Mouse (Mus musculus): Measurements from ENCODE around the gene Scnm1. TPM values are rescaled to one million over a fixed set of nuclear protein-coding genes. Genes with fewer than 3 reads are reported as not detected.
"Not testable (repeated sequence)": the region's sequence is repeated elsewhere in the genome, so short reads cannot be mapped to it uniquely, and the experiment has no call there.

The Scnm1 gene
- polyA plus RNA-seq, 1 experiment: 43.7 TPM

DNA sequence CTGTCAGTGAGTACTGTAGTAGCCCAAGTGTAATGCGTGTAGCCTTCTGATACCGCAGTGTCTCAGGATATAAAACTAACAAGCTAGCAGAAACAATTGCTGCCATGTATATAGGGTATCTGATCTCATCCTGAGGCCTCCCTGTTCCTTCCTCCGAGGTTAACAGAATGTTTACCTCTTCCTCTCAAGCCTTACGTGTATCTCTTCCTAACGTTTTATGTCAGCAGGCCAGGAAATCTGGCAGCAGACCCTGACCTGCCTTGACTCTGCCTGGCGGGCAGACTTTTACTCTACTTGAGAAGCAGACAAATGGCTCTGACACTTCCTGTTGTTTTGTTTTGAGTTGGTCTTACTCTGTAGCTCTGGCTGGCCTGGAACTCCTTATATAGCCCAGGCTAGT, 12.2 kb downstream of the Scnm1 start:
- TF ChIP-seq POLR2A (IDR thresholded peaks at IDR 0.05; ENCODE audit: borderline replicate concordance, extremely low read depth, low read depth, low read length) (no peak), CTCF (IDR thresholded peaks at IDR 0.05; ENCODE audit: insufficient read depth, low read length) (no peak)
- DNase-seq: no peak

DNA sequence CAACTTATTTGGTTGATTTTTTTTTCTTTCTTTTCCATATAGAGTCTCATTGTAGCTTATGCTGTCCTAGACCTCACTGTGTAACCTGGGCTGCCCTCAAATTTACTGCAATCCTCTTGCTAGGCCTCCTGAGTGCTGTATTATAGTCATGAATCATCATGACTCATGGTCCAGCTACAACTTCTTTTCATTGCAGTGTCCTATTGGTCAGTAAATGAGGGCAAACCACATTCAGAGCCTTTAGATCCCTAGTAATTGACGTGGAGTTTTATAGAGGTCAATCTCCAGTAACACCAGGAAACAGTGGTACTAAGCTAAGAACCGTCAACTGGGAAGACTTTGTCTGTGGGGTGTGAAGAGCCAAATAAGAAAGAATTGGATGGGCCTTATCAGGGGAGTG, 16.1 kb downstream of the Scnm1 start:
- 83% methylated on average over 2 of the region's 2 CpGs for WGBS
- Histone ChIP-seq H3K4me1 (ENCODE audit: control insufficient read depth, insufficient read depth, low read length) (peaks cover 2% of the 10 kb centered on the region; the same call in 1 of the 2 replicates), H3K4me3 (replicated peaks; ENCODE audit: extremely low read depth, low read depth, low read length) (no peak overlapping the region)
- no peak for DNase-seq
- TF ChIP-seq POLR2A (IDR thresholded peaks at IDR 0.05; ENCODE audit: borderline replicate concordance, extremely low read depth, low read depth, low read length): no peak
- no peak for TF ChIP-seq CTCF (IDR thresholded peaks at IDR 0.05; ENCODE audit: insufficient read depth, low read length)

More for the DNA sequence above, 12.2 kb downstream of the Scnm1 start:
- WGBS: 43% methylated on average over 6 of the region's 6 CpGs
- Histone ChIP-seq H3K4me1 (ENCODE audit: control insufficient read depth, insufficient read depth, low read length) (peaks cover 5% of the 10 kb centered on the region), H3K4me3 (replicated peaks; ENCODE audit: extremely low read depth, low read depth, low read length) (no peak overlapping the region)

DNA sequence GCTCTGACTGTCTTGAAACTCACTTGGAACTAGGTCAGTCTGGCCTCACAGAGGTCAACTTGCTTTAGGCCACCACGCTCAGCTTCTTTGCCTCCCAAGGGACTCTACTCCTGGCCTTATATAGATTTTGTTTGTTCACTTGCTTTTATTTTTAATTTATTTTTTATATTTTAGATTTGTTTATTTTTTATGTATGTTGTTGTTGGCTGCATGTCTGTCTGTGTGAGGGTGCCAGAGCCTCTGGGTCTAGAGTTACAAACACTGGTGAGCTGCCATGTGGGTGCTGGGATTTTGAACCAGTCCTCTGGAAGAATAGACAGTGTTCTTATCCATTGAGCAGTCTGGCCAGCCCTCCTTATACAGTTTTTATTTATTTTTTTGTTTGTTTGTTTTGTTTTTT, 21.1 kb downstream of the Scnm1 start:
- 88% methylated on average over 1 of the region's 1 CpGs for WGBS
- DNase-seq: no peak
- Histone ChIP-seq H3K4me1 (ENCODE audit: control insufficient read depth, insufficient read depth, low read length) (no peaks in the 10 kb centered on the region), H3K4me3 (replicated peaks; ENCODE audit: extremely low read depth, low read depth, low read length) (no peak overlapping the region)
- TF ChIP-seq CTCF (IDR thresholded peaks at IDR 0.05; ENCODE audit: insufficient read depth, low read length) (no peak), POLR2A (IDR thresholded peaks at IDR 0.05; ENCODE audit: borderline replicate concordance, extremely low read depth, low read depth, low read length) (no peak)

DNA sequence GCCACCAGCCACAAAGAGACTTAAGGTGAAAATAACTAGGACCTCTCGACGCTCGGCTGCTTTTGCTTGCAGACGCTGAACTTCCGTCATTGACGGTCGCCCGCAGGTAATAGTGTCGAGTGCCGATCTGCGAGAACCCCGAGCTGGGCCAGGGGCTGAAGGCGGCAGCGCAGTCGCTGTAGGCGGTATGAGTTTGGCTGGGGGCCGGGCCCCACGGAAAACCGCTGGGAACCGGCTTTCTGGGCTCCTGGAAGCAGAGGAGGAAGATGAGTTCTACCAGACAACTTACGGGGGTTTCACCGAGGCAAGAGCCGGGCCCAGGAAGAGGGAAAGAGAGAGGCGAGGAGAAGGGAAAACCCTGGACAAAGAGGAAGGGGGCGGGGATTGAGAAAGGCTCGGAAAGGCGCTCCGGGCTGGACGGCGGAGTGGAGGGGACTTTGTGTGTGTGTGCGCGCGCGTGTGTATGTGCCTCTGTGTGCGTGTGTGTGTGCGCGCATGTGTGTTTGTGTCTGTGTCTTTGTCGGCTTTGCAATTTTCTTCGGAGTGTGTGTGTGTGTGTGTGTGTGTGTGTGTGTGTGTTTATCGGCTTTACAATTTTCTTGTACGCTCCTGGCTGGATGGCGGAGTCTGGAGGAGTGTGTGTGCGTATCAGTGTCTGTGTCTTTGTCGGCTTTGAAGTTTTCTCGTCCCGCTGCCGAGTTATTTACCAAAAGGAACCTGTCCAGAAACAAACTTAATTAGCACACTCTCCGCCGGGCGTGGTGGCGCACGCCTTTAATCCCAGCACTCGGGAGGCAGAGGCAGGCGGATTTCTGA, 22.7 kb downstream of the Scnm1 start, which contains the start of gene Vps72:
Gene Vps72, plus strand, starts transcription at position 112 of the 816 bp plus-strand sequence.
- DNase-seq: peak; percentile 91
- under 1% methylated on average over 54 of the region's 54 CpGs for WGBS
- Histone ChIP-seq H3K4me3 (replicated peaks; ENCODE audit: extremely low read depth, low read depth, low read length) (peak within 1 kb of the TSS; percentile 100), H3K4me1 (ENCODE audit: control insufficient read depth, insufficient read depth, low read length) (no peaks in the 10 kb centered on the region)
- TF ChIP-seq CTCF (IDR thresholded peaks at IDR 0.05; ENCODE audit: insufficient read depth, low read length): no peak
- TF ChIP-seq POLR2A (IDR thresholded peaks at IDR 0.05; ENCODE audit: borderline replicate concordance, extremely low read depth, low read depth, low read length): peak; percentile 76; the same call in 1 of the 2 replicates

DNA sequence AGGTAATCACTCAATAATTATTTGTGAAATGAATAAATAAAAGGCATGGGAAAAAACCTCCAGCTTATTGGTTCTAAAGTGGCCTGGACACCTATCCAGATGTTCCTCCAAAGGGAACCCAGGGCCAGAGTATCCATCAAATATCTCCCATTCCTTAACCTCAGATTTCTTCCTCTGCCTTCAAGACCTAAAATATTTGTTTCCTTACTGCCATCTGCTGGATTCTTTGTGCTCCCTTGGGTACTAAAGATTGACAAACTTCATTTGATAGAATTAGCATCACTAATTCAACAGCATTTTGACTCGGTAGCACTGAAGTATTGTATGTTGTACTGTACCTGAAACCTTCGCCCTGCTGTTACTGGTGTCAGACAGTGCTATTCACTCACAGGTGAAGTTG, 25.9 kb downstream of the Scnm1 start:
- WGBS: 52% methylated on average over 2 of the region's 2 CpGs
- no peak overlapping the region for H3K4me3 ChIP-seq (replicated peaks; ENCODE audit: extremely low read depth, low read depth, low read length)
- no peak for DNase-seq
- TF ChIP-seq CTCF (IDR thresholded peaks at IDR 0.05; ENCODE audit: insufficient read depth, low read length) (0 out of 2 replicates have a peak, but pooled peaks have one; percentile 3), POLR2A (IDR thresholded peaks at IDR 0.05; ENCODE audit: borderline replicate concordance, extremely low read depth, low read depth, low read length) (no peak)
- H3K4me1 ChIP-seq (ENCODE audit: control insufficient read depth, insufficient read depth, low read length): peaks cover 4% of the 10 kb centered on the region; the same call in 1 of the 2 replicates

DNA sequence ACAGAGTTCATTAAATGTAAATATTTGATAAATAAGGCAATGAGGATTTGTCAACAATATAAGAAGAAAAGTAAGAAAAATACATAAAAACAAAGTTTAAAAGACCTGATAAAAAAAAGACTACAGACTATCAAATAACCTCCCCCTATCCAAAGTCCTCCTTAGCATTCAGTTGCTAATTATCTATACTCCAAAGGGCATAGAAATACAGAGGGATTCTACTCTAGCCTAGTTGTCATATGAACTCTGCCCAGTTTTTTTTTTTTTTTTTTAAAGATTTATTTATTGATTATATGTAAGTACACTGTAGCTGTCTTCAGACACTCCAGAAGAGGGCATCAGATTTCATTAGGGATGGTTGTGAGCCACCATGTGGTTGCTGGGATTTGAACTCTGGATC, 26.5 kb downstream of the Scnm1 start:
- not testable (repeated sequence) for H3K4me3 ChIP-seq (replicated peaks; ENCODE audit: extremely low read depth, low read depth, low read length)

DNA sequence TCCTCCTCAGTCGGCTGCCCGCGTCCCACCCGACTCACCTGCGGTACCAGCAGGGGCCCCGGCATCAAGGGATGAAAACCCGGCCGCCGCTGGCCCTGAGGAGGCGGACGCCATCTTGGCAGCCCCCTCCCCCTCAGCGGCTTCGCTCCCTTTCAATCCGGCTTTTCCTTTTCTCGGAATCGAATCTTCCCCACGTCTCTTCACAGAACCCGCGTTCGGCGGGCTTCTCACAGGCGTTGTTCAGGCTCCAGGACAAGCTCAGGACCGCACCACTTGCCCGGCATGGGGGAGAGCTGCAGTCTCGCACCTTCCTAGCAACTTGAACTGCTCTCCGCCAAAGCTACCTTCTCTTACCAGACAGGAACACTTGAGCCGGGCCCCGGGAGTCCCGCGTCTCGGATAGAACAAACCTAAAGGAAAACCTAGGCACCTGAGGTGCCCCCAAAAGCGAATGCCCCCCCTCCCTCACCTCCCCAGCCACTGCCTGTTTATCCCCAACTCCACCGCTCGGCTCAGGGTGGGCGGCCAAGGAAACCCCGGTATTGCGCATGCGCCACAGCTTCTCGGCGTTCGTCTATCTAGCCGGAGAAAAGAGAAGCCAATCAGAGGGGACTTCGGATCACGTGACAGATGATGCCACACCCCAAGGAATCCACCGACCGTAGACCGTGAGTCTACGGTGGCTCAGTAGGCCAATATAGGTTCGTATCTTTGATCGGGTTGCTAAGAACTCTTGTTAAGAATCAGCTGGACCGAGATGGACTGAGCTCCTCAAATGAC, 27.3 kb downstream of the Scnm1 start, which contains the start of gene Pip5k1a:
Gene Pip5k1a, minus strand, starts transcription at position 593 of the 780 bp plus-strand sequence.
- peak within 1 kb of the TSS; percentile 87 for H3K4me3 ChIP-seq (replicated peaks; ENCODE audit: extremely low read depth, low read depth, low read length)
- peak; percentile 89 for DNase-seq
- under 1% methylated on average over 51 of the region's 51 CpGs for WGBS
- TF ChIP-seq POLR2A (IDR thresholded peaks at IDR 0.05; ENCODE audit: borderline replicate concordance, extremely low read depth, low read depth, low read length) (peak; percentile 70; the same call in 1 of the 2 replicates), CTCF (IDR thresholded peaks at IDR 0.05; ENCODE audit: insufficient read depth, low read length) (no peak)
- H3K4me1 ChIP-seq (ENCODE audit: control insufficient read depth, insufficient read depth, low read length): peaks cover 4% of the 10 kb centered on the region; the same call in 1 of the 2 replicates

More for the DNA sequence above, 26.5 kb downstream of the Scnm1 start:
- not testable (repeated sequence) for H3K4me1 ChIP-seq (ENCODE audit: control insufficient read depth, insufficient read depth, low read length); DNase-seq

DNA sequence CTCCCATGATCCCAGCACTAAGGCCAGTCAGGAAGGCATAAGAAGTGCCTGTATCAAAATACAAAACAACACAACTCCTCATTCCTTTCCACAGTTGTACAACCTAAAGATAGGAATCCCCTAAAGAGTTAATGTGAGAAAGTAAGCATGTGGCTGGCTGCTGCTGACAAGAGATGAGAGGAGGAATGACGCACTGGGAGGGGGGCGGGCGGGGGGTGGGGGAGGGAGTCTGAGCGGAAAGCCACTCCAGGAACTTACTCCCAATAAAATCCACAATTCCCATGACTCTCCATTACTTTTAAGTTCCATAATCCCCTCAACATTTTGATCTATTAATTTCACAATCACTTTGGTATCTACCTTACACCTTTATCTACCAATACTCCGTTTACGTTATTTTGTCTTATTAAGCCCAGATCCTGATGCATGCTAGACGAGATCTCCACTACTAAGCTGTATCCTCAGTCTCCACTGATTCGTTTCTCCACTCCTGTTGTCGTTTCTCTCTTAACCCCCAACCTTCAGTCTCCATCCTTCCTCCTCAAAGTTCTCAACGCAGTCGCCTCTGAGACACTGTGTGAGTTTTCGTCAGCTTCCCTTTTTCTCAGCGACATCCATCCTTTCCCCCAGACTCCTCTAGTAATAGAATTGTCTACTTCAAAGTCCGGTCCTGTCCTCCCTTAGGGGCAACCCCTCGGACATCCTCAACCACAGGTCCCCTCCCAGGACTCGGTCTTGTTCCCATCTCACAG, 28.0 kb downstream of the Scnm1 start:
- DNase-seq: no peak
- peaks cover 4% of the 10 kb centered on the region; the same call in 1 of the 2 replicates for H3K4me1 ChIP-seq (ENCODE audit: control insufficient read depth, insufficient read depth, low read length)
- 1% methylated on average over 15 of the region's 16 CpGs for WGBS
- H3K4me3 ChIP-seq (replicated peaks; ENCODE audit: extremely low read depth, low read depth, low read length): peak overlapping the region; percentile 87
- no peak for TF ChIP-seq CTCF (IDR thresholded peaks at IDR 0.05; ENCODE audit: insufficient read depth, low read length)
- no peak for TF ChIP-seq POLR2A (IDR thresholded peaks at IDR 0.05; ENCODE audit: borderline replicate concordance, extremely low read depth, low read depth, low read length)

DNA sequence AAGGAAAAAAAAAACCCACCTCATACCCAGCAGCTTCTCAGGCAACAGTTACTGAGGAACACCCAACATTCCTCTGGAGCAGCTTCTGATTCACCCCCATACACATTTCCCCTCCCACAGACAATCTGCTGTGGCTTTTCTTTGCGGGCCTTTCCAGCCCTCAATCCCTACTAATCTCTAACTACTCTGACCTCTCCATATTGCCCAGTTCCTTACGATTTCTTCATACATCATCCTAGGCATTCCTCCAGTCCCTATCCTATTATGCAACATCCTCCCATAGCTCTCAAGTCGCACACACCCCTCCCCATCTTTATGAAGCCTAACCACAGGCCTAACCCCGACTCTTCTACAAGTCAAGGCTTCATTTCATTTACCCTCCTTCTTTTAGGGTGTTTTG, 28.7 kb downstream of the Scnm1 start:
- 10% methylated on average over 4 of the region's 4 CpGs for WGBS
- no peak for DNase-seq
- Histone ChIP-seq H3K4me3 (replicated peaks; ENCODE audit: extremely low read depth, low read depth, low read length) (no peak overlapping the region), H3K4me1 (ENCODE audit: control insufficient read depth, insufficient read depth, low read length) (peaks cover 4% of the 10 kb centered on the region; the same call in 1 of the 2 replicates)
- no peak for TF ChIP-seq POLR2A (IDR thresholded peaks at IDR 0.05; ENCODE audit: borderline replicate concordance, extremely low read depth, low read depth, low read length)
- no peak for TF ChIP-seq CTCF (IDR thresholded peaks at IDR 0.05; ENCODE audit: insufficient read depth, low read length)
